Mouse (Mus musculus): ENCODE measurements around the gene Sh3bp5. TPM values are rescaled to one million over a fixed set of nuclear protein-coding genes. Genes with fewer than 3 reads are reported as not detected.

Sh3bp5 gene
- polyA plus RNA-seq (2015; fragmentation: Nextera tagmentation; extraction: Ambion mirVana), result 29.7 and 31.8 TPM in 2 replicates

DNA sequence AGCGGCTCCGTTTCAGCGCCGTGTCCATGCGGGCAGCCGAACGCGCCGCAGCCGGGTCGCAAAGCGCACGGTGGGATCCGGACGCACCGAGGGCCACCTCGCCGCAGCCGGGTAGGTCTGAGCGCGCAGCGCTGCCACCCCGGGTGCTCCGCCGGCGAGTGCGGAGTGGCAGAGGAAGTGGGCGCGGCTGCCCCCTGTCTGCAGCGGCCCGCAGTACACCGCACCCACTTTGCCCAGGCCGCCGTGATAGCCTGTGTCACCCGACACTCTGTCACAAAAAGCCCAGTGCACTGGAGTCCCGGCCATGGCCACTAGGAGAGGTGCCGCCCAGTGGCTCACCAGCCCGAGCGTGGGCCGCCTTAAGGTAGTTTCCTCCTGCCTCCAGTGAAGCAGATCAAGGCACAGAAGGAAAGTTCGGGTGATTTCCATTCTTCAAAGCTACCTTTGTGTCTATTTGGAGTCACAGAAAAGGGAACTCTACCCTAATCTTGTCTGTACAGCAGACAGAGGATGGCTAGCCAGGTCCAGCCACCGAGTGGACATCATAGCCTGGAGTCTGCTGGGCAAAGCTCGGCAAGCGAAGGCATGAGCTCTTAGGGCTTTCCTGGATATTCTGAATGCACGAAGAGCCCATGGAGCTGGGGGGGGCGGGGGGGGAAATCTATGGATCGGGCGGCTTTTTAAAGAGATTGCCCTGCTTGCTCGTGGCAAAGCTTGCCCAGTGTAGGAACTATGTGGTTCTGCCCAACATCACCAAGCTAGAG, at the start of gene Sh3bp5:
Sh3bp5 (minus strand) TSS at position 149 of the 764 bp plus-strand sequence.
- peak within 1 kb of the TSS; percentile 84 for H3K9ac ChIP-seq (replicated peaks)
- DNase-seq (peak; percentile 94), ATAC-seq (peak; percentile 92)
- TF ChIP-seq CTCF (IDR thresholded peaks at IDR 0.05; ENCODE audit: low read depth) (peak; percentile 98), EP300 (IDR thresholded peaks at IDR 0.05; ENCODE audit: low read depth) (no peak)
- no peaks in the 10 kb centered on the region for H3K36me3 ChIP-seq (replicated peaks; ENCODE audit: insufficient read depth, low read length)
- peaks cover 33% of the 10 kb centered on the region for H3K4me1 ChIP-seq (ENCODE audit: insufficient read depth)
- peak within 1 kb of the TSS; percentile 82 for H3K4me3 ChIP-seq (ENCODE audit: low read depth, low read length)
- 8% methylated on average over 48 of the region's 49 CpGs for WGBS (ENCODE audit: insufficient replicate concordance)
- H3K4me2 ChIP-seq (ENCODE audit: low read depth, low read length), result peak within 1 kb of the TSS; percentile 85
- peak within 1 kb of the TSS; percentile 87 for H3K27ac ChIP-seq (ENCODE audit: low read depth)
- 0 out of 2 replicates have a peak, but pooled peaks cover 7% of the 10 kb centered on the region for H3K27me3 ChIP-seq (ENCODE audit: insufficient read depth, low read length)
- no peaks in the 10 kb centered on the region for H3K9me3 ChIP-seq (ENCODE audit: low read length)

- DNase-seq (no peak), ATAC-seq (no peak)
- H3K9ac ChIP-seq (replicated peaks), result no peak overlapping the region
- no peak overlapping the region for H3K4me3 ChIP-seq (ENCODE audit: low read depth, low read length)
- H3K4me1 ChIP-seq (ENCODE audit: insufficient read depth), result no peaks in the 10 kb centered on the region
- no peak overlapping the region for H3K27ac ChIP-seq (ENCODE audit: low read depth)
- H3K27me3 ChIP-seq (ENCODE audit: insufficient read depth, low read length), result no peaks in the 10 kb centered on the region
- no peaks in the 10 kb centered on the region for H3K9me3 ChIP-seq (ENCODE audit: low read length)
- peaks cover 86% of the 10 kb centered on the region for H3K36me3 ChIP-seq (replicated peaks; ENCODE audit: insufficient read depth, low read length)
- TF ChIP-seq EP300 (IDR thresholded peaks at IDR 0.05; ENCODE audit: low read depth) (no peak), CTCF (IDR thresholded peaks at IDR 0.05; ENCODE audit: low read depth) (no peak)
- 63% methylated on average over 5 of the region's 5 CpGs for WGBS (ENCODE audit: insufficient replicate concordance)
- no peak overlapping the region for H3K4me2 ChIP-seq (ENCODE audit: low read depth, low read length)
These were observed 46.5 kb upstream of the Sh3bp5 start for GRCm38 (mm10) chr14:31482417-31482816.

- no peak for TF ChIP-seq EP300 (IDR thresholded peaks at IDR 0.05; ENCODE audit: low read depth)
- peak; percentile 35; the same call in 1 of the 2 replicates for TF ChIP-seq CTCF (IDR thresholded peaks at IDR 0.05; ENCODE audit: low read depth)
- DNase-seq (no peak), ATAC-seq (no peak)
- Histone ChIP-seq H3K4me2 (ENCODE audit: low read depth, low read length) (no peak overlapping the region), H3K9ac (replicated peaks) (no peak overlapping the region), H3K4me1 (ENCODE audit: insufficient read depth) (no peaks in the 10 kb centered on the region), H3K9me3 (ENCODE audit: low read length) (no peaks in the 10 kb centered on the region), H3K36me3 (replicated peaks; ENCODE audit: insufficient read depth, low read length) (peaks cover 3% of the 10 kb centered on the region), H3K4me3 (ENCODE audit: low read depth, low read length) (no peak overlapping the region), H3K27me3 (ENCODE audit: insufficient read depth, low read length) (no peaks in the 10 kb centered on the region), H3K27ac (ENCODE audit: low read depth) (no peak overlapping the region)
- 79% methylated on average over 2 of the region's 2 CpGs for WGBS (ENCODE audit: insufficient replicate concordance)
These were observed 37.4 kb upstream of the Sh3bp5 start for GRCm38 (mm10) chr14:31473297-31473696.

DNA sequence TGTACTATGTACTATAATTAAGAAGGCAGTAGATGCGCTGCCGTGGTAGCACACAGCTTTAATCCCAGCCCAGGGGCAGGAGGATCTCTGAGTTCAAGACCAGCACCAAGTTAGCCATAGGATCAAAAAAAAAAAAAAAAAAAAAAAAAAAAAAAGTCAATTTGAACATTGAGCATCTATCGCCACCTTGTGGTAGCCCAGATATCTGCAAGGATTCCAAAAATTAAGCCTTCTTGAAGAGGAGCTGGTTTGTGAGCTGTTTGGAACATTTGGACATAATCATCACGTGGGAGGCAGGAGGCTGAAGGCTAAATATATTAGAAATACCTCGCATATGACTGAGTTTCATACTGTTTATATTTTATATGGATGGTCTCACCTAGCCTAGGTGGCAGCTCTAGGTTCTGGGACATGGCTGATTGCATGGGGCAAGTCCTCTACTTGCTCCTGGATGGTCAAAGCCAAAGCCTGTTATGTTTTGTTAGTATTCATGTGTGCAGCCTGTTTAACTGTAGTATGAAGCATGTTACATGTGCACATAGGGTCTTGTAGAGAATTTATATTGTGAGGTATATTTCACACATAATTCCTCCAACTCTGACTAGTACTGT, 36.7 kb upstream of the Sh3bp5 start:
- WGBS (ENCODE audit: insufficient replicate concordance), result 4% methylated on average over 5 of the region's 5 CpGs
- peak; percentile 55 for DNase-seq

GRCm38 (mm10) chr14:31469711-31470110, 33.8 kb upstream of the Sh3bp5 start:
- Histone ChIP-seq H3K27me3 (ENCODE audit: insufficient read depth, low read length) (no peaks in the 10 kb centered on the region), H3K4me3 (ENCODE audit: low read depth, low read length) (no peak overlapping the region), H3K27ac (ENCODE audit: low read depth) (no peak overlapping the region), H3K36me3 (replicated peaks; ENCODE audit: insufficient read depth, low read length) (no peaks in the 10 kb centered on the region), H3K4me1 (ENCODE audit: insufficient read depth) (no peaks in the 10 kb centered on the region), H3K9ac (replicated peaks) (no peak overlapping the region), H3K4me2 (ENCODE audit: low read depth, low read length) (no peak overlapping the region), H3K9me3 (ENCODE audit: low read length) (no peaks in the 10 kb centered on the region)
- whole genome bisulfite sequencing (ENCODE audit: insufficient replicate concordance), result 67% methylated on average over 4 of the region's 4 CpGs
- DNase-seq (no peak), ATAC-seq (no peak)
- TF ChIP-seq CTCF (IDR thresholded peaks at IDR 0.05; ENCODE audit: low read depth) (peak; percentile 23), EP300 (IDR thresholded peaks at IDR 0.05; ENCODE audit: low read depth) (no peak)

More for the DNA sequence above, 36.7 kb upstream of the Sh3bp5 start:
- no peak for ATAC-seq
- H3K9me3 ChIP-seq (ENCODE audit: low read length), result no peaks in the 10 kb centered on the region
- no peak overlapping the region for H3K4me2 ChIP-seq (ENCODE audit: low read depth, low read length)
- no peaks in the 10 kb centered on the region for H3K27me3 ChIP-seq (ENCODE audit: insufficient read depth, low read length)
- TF ChIP-seq EP300 (IDR thresholded peaks at IDR 0.05; ENCODE audit: low read depth), result no peak
- peak; percentile 78 for TF ChIP-seq CTCF (IDR thresholded peaks at IDR 0.05; ENCODE audit: low read depth)
- no peaks in the 10 kb centered on the region for H3K4me1 ChIP-seq (ENCODE audit: insufficient read depth)
- no peak overlapping the region for H3K27ac ChIP-seq (ENCODE audit: low read depth)
- H3K4me3 ChIP-seq (ENCODE audit: low read depth, low read length), result no peak overlapping the region
- H3K9ac ChIP-seq (replicated peaks), result no peak overlapping the region
- no peaks in the 10 kb centered on the region for H3K36me3 ChIP-seq (replicated peaks; ENCODE audit: insufficient read depth, low read length)

DNA sequence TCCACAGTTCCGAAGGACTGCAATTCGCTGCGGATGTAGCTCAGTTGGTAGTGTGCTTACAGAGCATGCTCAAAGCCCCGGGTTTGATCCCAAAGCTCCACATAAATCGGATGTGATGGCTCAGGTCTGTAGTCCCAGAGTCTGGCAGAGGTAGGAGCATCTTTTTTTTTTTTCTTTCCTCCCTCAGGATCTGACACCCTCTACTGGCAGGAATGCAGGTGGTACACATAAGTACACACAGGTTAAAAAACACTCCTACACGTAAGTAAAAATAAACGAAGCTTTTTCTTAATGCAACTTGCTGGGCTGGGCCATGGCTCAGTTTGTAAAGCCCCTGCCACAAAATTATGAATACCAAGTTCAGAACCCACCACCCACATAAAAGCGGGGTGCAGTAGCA, 28.3 kb upstream of the Sh3bp5 start:
- H3K27ac ChIP-seq (ENCODE audit: low read depth), result no peak overlapping the region
- no peaks in the 10 kb centered on the region for H3K9me3 ChIP-seq (ENCODE audit: low read length)
- ATAC-seq (no peak), DNase-seq (no peak)
- no peak overlapping the region for H3K4me2 ChIP-seq (ENCODE audit: low read depth, low read length)
- no peaks in the 10 kb centered on the region for H3K4me1 ChIP-seq (ENCODE audit: insufficient read depth)
- no peaks in the 10 kb centered on the region for H3K36me3 ChIP-seq (replicated peaks; ENCODE audit: insufficient read depth, low read length)
- H3K4me3 ChIP-seq (ENCODE audit: low read depth, low read length), result no peak overlapping the region
- H3K9ac ChIP-seq (replicated peaks), result no peak overlapping the region
- no peaks in the 10 kb centered on the region for H3K27me3 ChIP-seq (ENCODE audit: insufficient read depth, low read length)
- WGBS (ENCODE audit: insufficient replicate concordance), result 62% methylated on average over 8 of the region's 8 CpGs
- TF ChIP-seq EP300 (IDR thresholded peaks at IDR 0.05; ENCODE audit: low read depth) (no peak), CTCF (IDR thresholded peaks at IDR 0.05; ENCODE audit: low read depth) (peak; percentile 51)

All from liver, postnatal 0 days (tissue).